Mouse (Mus musculus) lung, postnatal 0 days (tissue): ENCODE results near the gene Xlr3a.

Source experiments
- CTCF ChIP-seq: IDR thresholded peaks from 2 replicates; pipeline ENCODE4 v1.5.1; 2016; ENCODE audit warnings: antibody characterized with exemption, mild to moderate bottlenecking
- EP300 ChIP-seq: IDR thresholded peaks from 2 replicates; pipeline ENCODE4 v1.6.1; 2016; ENCODE audit warnings: antibody characterized with exemption, mild to moderate bottlenecking, control low read depth

- TF ChIP-seq CTCF, result no peak
- no peak for TF ChIP-seq EP300
Observed at GRCm38 (mm10) chrX:73038831-73039230, 58.1 kb downstream of the Xlr3a start.
